Mouse (Mus musculus) Patski (cell line): ENCODE results near the gene Arhgef17. TPM values are rescaled to one million over a fixed set of nuclear protein-coding genes. Genes with fewer than 3 reads are reported as not detected.
"Not testable (repeated sequence)": the region's sequence is repeated elsewhere in the genome, so short reads cannot be mapped to it uniquely, and the experiment has no call there.

Experiments
- ATAC-seq: fragments of 100-300 bp; one replicate; pipeline ENCODE4 v1.8.0; 2021
- CTCF ChIA-PET: fragments of 350-600 bp; sonication (Branson Sonifier 250); formaldehyde crosslinking; loops from one replicate; lab custom pipeline; 2022; ENCODE audit warnings: inconsistent platforms; lab: Charles Lee
- POLR2A ChIA-PET: fragments of 350-600 bp; sonication (Branson Sonifier 250); formaldehyde crosslinking; loops from one replicate; lab custom pipeline; 2022; ENCODE audit warnings: antibody characterized with exemption, inconsistent platforms; lab: Charles Lee
- DNase-seq: peaks from one replicate; pipeline ENCODE4 v3.0.0-alpha.2; 2011; ENCODE audit warnings: low read depth, low spot score
- H3K27me3 ChIP-seq: fragments of 371-371 bp; one replicate; pipeline ENCODE4 v1.5.1; 2021
- CTCF ChIP-seq: fragments of 100-300 bp; IDR thresholded peaks from one replicate; pipeline ENCODE4 v1.5.1; 2021
- in situ Hi-C: fragments of 300-500 bp; cut with MboI; formaldehyde crosslinking; loops from 3 replicates; pipeline ENCODE4 v1.11.1; 2018; ENCODE audit warnings: low pct_unique_long_range_greater_than_20kb, mixed read lengths
- polyA plus RNA-seq: library from polyadenylated mRNA; unstranded; gene quantifications from one replicate; pipeline ENCODE4 v1.2.3, GENCODE M21; 2021

The Arhgef17 gene
- polyA plus RNA-seq, 1 experiment from 2014 or later, result 78.8 TPM

GRCm38 (mm10) chr7:100855300-100855699 lies 76.6 kb downstream of the Arhgef17 start:
- in situ Hi-C loops, result no loop called here
- H3K27me3 ChIP-seq, result no peaks in the 10 kb centered on the region
- ChIA-PET CTCF (interaction anchor here (1.8 kb wide), 1 partner anchor 11 kb away, joined by 5 read pairs; no protein-coding TSS in a partner anchor), POLR2A (no interaction called here)
- ATAC-seq, result no peak
- DNase-seq, result no peak
- no peak for TF ChIP-seq CTCF

- TF ChIP-seq CTCF, result no peak
- H3K27me3 ChIP-seq, result no peaks in the 10 kb centered on the region
- ChIA-PET POLR2A (no interaction called here), CTCF (interaction anchor here (1.1 to 1.8 kb wide), 3 partner anchors 9 to 32 kb away, joined by 3 to 5 read pairs (median 3); no protein-coding TSS in a partner anchor)
- in situ Hi-C loops, result no loop called here
- ATAC-seq (no peak), DNase-seq (no peak)
Observed at GRCm38 (mm10) chr7:100854861-100855260, 77.0 kb downstream of the Arhgef17 start.

GRCm38 (mm10) chr7:100854137-100854814 lies 77.6 kb downstream of the Arhgef17 start:
- DNase-seq (no peak), ATAC-seq (no peak)
- no peak for TF ChIP-seq CTCF
- no peaks in the 10 kb centered on the region for H3K27me3 ChIP-seq
- ChIA-PET CTCF (interaction anchor here (0.6 to 2.3 kb wide), 5 partner anchors 10 to 154 kb away, joined by 3 to 6 read pairs (median 3); no protein-coding TSS in a partner anchor), POLR2A (no interaction called here)
- in situ Hi-C loops, result no loop called here

- H3K27me3 ChIP-seq, result no peaks in the 10 kb centered on the region
- ChIA-PET CTCF (interaction anchor here (0.6 to 2.3 kb wide), 2 partner anchors 13 to 153 kb away, joined by 3 to 6 read pairs; no protein-coding TSS in a partner anchor), POLR2A (no interaction called here)
- TF ChIP-seq CTCF, result no peak
- in situ Hi-C loops, result no loop called here
- ATAC-seq (no peak), DNase-seq (no peak)
Observed at GRCm38 (mm10) chr7:100853396-100853795, 78.5 kb downstream of the Arhgef17 start.

GRCm38 (mm10) chr7:100851481-100852356 lies 80.2 kb downstream of the Arhgef17 start:
- in situ Hi-C loops, result no loop called here
- no peaks in the 10 kb centered on the region for H3K27me3 ChIP-seq
- ChIA-PET POLR2A (no interaction called here), CTCF (interaction anchor here (2.3 kb wide), 1 partner anchor 15 kb away, joined by 6 read pairs; no protein-coding TSS in a partner anchor)
- DNase-seq, result no peak
- no peak for TF ChIP-seq CTCF
- no peak for ATAC-seq

GRCm38 (mm10) chr7:100849508-100849907 lies 82.4 kb downstream of the Arhgef17 start:
- POLR2A ChIA-PET, result no interaction called here
- no peaks in the 10 kb centered on the region for H3K27me3 ChIP-seq
- no peak for ATAC-seq
- TF ChIP-seq CTCF, result no peak
- CTCF ChIA-PET, result interaction anchor here (0.8 to 3.3 kb wide), 10 partner anchors 9 to 202 kb away, joined by 3 to 43 read pairs (median 4); partner anchors contain the start of gene Relt
- no peak for DNase-seq
- in situ Hi-C loops, result no loop called here

GRCm38 (mm10) chr7:100848744-100849143 lies 83.2 kb downstream of the Arhgef17 start:
- POLR2A ChIA-PET, result interaction anchor here (0.9 to 1.2 kb wide), 2 partner anchors 9 to 162 kb away, joined by 3 to 4 read pairs; no protein-coding TSS in a partner anchor
- in situ Hi-C loops, result no loop called here
- TF ChIP-seq CTCF, result no peak
- CTCF ChIA-PET, result interaction anchor here (0.8 to 3.3 kb wide), 12 partner anchors 9 to 203 kb away, joined by 3 to 43 read pairs (median 4); partner anchors contain the start of gene Relt
- DNase-seq (no peak), ATAC-seq (no peak)
- no peaks in the 10 kb centered on the region for H3K27me3 ChIP-seq

- ChIA-PET CTCF (interaction anchor here (0.7 to 3.3 kb wide), 4 partner anchors 7 to 311 kb away, joined by 3 to 43 read pairs (median 8); no protein-coding TSS in a partner anchor), POLR2A (interaction anchor here (1.6 kb wide), 1 partner anchor 21 kb away, joined by 7 read pairs; no protein-coding TSS in a partner anchor)
- H3K27me3 ChIP-seq, result no peaks in the 10 kb centered on the region
- in situ Hi-C loops, result no loop called here
- TF ChIP-seq CTCF, result no peak
- ATAC-seq, result no peak
- DNase-seq, result no peak
Observed at GRCm38 (mm10) chr7:100847131-100847530, 84.8 kb downstream of the Arhgef17 start.

GRCm38 (mm10) chr7:100846033-100846432 lies 85.9 kb downstream of the Arhgef17 start:
- DNase-seq, H3K27me3 ChIP-seq, CTCF ChIA-PET, in situ Hi-C loops, ATAC-seq, POLR2A ChIA-PET: not testable (repeated sequence)

- DNase-seq (no peak), ATAC-seq (no peak)
- no peaks in the 10 kb centered on the region for H3K27me3 ChIP-seq
- CTCF ChIA-PET, result interaction anchor here (0.9 kb wide), 1 partner anchor 27 kb away, joined by 3 read pairs; no protein-coding TSS in a partner anchor
- in situ Hi-C loops, result no loop called here
- POLR2A ChIA-PET, result no interaction called here
- no peak for TF ChIP-seq CTCF
Observed at GRCm38 (mm10) chr7:100845412-100845811, 86.5 kb downstream of the Arhgef17 start.
